Mouse (Mus musculus) CD4-positive, CD25-positive, alpha-beta regulatory T cell, adult 4 months (primary cell): Measurements from ENCODE around the gene Tagap. TPM values are rescaled to one million over a fixed set of nuclear protein-coding genes. Genes with fewer than 3 reads are reported as not detected.
"Not testable (repeated sequence)": the region's sequence is repeated elsewhere in the genome, so short reads cannot be mapped to it uniquely, and the experiment has no call there.

Source experiments
- ATAC-seq: one replicate; pipeline ENCODE4 v1.8.0; 2017
- polyA plus RNA-seq, 2 experiments: library from polyadenylated mRNA; unstranded; fragments of 100-300 nt; shearing (Covaris generic); gene quantifications; one replicate each; pipeline ENCODE4 v1.2.1; 2017

Tagap gene
- polyA plus RNA-seq, 2 experiments from 2014 or later = 108 to 131 TPM

- no peak for ATAC-seq
Observed at GRCm38 (mm10) chr17:7915791-7916190, 10.0 kb upstream of the Tagap start.

- no peak for ATAC-seq
Observed at GRCm38 (mm10) chr17:7916782-7917574, 8.8 kb upstream of the Tagap start.

- no peak for ATAC-seq
Observed at GRCm38 (mm10) chr17:7918355-7918754, 7.4 kb upstream of the Tagap start.

- no peak for ATAC-seq
Observed at GRCm38 (mm10) chr17:7919209-7919608, 6.6 kb upstream of the Tagap start.

DNA sequence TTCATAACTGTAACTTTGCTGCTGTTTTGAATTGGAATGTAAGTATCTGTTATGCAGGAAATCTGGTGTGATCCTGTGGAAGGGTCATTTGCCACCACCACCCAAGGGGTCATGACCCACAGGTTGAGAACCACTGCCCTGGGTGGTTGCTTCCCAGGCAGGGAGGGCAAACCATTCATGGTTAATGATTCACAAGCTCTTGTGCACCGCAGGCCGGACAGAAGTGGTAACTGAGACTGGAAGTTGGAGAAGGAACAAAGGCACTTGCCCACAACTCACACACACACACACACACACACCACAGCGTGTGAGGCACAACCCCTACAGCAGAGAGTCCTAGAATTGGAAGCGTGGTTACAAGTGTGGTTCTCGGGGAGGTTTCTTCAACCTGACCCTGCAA is 3.2 kb upstream of the Tagap start:
- ATAC-seq = no peak

DNA sequence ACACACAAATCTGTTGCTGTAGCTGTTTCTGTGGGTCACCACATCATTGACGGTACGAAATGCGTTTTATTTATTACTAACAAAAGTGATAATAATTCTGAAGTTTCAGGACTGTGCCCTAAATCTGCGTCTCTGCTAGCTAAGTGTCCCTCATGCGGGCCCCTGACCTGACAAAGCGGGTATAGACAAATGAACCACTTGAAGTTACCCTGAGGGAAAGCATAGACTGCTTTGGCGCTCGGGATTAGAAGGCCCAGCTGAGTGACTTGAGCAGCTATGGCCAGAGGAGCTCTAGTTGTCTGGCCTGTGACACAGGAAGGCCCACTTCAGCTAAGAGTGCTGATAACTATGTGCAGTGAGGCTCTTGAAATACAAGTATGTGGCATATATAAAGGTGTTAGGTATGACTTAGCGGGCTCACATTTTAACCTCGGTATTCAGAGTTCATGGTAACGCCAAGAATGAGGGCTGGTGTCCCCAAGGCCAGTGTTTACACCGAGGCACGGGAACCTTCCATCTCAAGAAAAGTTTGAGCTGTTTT is 1.5 kb upstream of the Tagap start:
- no peak for ATAC-seq

- peak; percentile 70 for ATAC-seq
Observed at GRCm38 (mm10) chr17:7927582-7928535, 2.1 kb downstream of the Tagap start.

DNA sequence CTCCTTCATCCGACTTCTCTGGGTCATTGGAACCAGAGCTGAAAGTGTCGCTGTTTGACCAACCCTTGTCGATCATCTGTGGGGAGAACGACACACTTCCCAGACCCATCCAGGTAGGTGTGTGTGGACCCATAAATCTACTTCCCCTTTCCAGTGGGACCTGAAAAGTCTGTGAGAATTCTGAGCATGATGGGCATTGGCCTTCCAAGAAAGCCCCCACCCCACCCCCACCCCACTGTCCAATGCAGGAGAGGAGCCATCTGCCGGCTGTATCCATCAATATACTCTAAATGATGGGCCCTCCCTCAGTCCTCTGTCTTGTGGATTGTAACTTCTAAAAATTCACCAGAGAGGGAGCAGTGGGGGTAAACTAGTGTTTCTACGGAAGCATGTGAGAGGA is 2.9 kb downstream of the Tagap start:
- no peak for ATAC-seq

DNA sequence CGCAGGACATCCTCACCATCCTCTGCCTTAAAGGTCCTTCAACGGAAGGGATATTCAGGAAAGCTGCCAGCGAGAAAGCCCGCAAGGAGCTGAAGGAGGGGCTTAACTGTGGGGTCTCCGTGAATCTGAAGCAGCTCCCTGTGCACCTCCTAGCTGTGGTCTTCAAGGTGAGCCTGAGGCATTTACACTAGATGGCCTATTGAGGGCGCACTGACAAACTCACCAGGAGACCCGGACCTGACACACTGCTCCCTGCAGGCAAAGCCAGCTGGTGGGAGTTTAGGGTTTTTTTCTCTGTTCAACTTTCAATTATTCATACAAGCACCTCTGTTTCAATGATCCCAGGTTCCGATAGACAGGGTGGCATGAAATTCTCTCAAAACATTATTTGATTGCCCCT is 3.5 kb downstream of the Tagap start:
- ATAC-seq = no peak

DNA sequence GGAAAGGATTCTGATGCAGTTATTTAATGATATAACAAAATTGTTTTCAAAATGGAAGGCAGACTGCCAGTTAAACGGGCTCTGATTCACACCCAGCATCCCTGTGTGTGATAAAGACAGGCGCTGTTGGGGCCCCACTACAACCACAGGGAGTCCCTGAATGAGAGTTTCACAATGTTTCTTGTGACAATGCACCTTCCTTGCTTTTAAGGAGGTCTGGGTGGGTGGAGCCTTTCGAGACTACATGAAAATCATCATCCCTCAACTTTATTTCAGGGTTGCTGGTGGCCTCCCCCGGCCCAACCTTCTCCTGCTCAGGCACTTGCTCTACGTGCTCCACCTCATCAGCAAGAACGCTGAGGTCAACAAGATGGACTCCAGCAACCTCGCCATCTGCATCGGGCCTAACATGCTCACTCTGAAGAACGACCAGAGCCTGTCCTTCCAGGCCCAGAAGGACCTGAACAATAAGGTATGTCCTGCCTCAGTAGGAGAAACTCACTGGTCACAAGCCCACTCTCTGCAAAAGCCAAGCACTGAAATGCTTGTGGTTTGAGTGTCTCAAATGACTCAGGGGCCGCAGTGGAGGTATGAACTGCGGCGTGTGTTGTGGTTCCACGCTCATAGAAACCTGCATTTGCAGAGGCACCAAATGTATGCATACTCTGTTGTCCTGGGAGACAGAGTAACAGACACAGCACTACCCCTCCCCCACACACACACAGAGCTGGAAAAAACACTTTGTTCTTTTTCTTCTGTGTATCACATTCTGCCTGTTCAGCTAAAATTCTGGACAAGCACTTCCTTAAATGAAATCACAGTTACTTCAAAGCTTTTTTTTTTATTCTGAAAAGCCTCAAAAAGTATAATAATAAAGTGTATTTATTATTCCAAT is 5.5 kb downstream of the Tagap start:
- ATAC-seq = peak; percentile 16

DNA sequence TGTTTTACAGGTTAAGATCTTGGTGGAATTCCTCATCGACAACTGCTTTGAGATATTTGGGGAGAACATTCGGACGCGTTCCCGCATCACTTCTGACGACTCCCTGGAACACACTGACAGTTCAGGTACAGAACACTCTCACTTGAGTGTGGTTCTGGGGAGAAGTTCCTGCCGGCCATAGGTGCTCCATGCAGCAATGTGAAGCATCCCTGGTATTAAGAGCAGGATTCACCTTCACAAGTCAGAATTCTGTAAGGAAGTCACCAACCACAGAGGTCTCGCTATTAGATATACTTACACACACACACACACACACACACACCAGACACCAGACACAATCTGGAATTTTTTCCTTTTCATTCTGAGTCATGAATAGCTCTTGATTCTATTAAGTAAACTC is 6.3 kb downstream of the Tagap start:
- ATAC-seq = not testable (repeated sequence)

DNA sequence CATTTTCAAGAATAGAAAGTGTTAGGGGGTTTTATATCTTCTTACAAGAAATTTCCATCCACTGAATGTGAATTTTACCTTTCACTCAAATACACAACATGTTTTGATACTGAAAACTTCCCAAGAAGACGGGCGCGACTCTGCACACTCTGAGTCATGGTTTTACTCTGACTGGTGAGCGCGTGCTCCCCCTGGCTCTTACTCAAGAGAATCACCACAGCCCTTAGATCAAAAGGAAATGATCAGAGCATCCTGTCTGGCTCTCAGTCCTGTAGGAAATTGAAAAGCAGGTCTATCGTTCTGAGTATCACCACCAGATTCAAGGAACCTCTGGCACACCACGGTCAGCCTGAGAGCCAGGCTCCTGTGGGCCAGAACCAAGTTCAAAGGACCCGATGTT is 13.8 kb downstream of the Tagap start:
- ATAC-seq = peak; percentile 99

GRCm38 (mm10) chr17:7945117-7946052 is 19.6 kb downstream of the Tagap start, which contains the start of gene Rsph3a:
TSS of gene Rsph3a (plus strand) at chr17:7945614.
- ATAC-seq = peak; percentile 78

- ATAC-seq = peak; percentile 13
Observed at GRCm38 (mm10) chr17:7946053-7946627, 20.3 kb downstream of the Tagap start.

DNA sequence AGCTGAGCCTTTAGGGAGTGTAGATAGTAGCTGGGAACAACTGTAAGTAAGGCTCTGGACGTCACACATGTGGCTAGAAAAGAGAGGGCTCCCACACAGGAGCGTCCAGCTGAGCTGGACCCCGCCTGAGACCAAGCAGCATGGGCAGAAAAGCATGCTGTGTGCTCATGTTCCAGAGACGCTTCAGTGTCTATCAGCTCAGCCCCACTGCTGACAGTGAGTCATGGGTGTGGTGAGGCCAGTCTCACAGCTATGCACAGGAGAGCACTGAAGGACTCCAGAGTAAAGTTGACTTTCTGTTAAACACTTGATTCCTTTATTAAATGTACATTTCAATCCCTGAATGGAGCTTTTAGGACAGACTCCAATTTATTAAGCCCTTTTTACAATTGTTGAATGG is 25.5 kb downstream of the Tagap start:
- ATAC-seq = not testable (repeated sequence)

DNA sequence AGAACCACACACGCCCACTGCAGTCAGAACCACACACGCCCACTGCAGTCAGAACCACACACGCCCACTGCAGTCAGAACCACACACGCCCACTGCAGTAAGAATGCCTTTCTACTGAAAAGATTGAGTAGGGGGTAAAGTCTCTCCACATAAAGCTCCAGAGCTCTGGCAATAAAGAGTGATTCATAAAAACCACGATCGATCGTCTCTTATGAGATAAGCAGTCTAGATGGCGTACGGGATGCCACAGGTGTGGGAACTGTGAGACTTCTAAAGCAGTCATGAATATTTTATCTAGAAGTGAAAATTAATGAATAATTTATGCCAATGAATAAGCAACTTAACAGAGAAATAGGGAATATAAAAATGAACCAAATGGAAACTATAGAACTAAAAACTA is 31.4 kb downstream of the Tagap start:
- ATAC-seq = not testable (repeated sequence)

DNA sequence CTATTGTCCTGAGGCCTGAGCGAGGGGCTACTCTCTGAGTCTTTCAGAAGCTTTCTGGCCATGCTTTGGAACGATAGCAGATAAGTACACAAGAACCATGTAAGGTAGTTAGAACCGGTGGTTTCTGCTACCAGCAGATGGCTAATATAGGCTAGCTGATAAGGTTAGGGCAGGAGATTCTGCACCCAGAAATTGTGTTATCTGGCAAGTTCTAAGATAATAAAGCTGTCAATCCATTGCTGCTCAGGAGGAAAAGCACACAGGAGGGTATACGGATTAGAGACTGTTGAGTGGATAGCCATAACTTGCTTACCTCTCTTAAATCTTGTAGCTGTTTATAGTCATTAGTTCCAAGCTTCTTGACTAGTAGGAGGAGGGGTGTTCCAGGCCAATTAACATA is 37.5 kb downstream of the Tagap start:
- not testable (repeated sequence) for ATAC-seq

- not testable (repeated sequence) for ATAC-seq
Observed at GRCm38 (mm10) chr17:7964398-7964797, 38.6 kb downstream of the Tagap start.

- not testable (repeated sequence) for ATAC-seq
Observed at GRCm38 (mm10) chr17:7968490-7968889, 42.7 kb downstream of the Tagap start.

DNA sequence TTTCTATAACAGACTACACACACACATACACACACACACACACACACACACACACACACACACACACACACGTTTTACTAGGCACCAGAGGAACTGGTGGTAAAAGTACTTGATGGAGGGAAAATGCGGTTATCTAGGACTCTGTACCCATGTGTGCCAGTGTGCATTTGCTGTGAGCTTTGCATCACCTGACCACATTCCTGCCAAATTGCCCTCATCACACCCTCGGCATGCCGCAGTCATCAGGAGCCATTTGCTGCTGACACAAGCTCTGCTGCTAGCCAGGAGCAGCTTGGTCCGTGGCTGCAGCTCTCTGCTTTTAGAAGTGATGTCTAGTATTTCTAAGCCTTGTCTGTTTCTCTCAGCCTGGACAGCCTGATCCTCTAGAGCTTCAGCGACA is 44.0 kb downstream of the Tagap start:
- not testable (repeated sequence) for ATAC-seq

- ATAC-seq = peak; percentile 87
Observed at GRCm38 (mm10) chr17:7983484-7983883, 57.7 kb downstream of the Tagap start.
